Mouse (Mus musculus) heart, adult 8-10 months (tissue): ENCODE measurements around the gene Vmn1r215. TPM values are rescaled to one million over a fixed set of nuclear protein-coding genes. Genes with fewer than 3 reads are reported as not detected.
"Not testable (repeated sequence)": the region's sequence is repeated elsewhere in the genome, so short reads cannot be mapped to it uniquely, and the experiment has no call there.

Experiments
- DNase-seq: peaks from one replicate; pipeline ENCODE4 v3.0.0; 2022; ENCODE audit warnings: low spot score
- total RNA-seq, 4 experiments: library from RNA; stranded (reverse); gene quantifications; 2 replicates each; pipeline ENCODE4 v1.2.4; 2022

The Vmn1r215 gene
- total RNA-seq = not detected

GRCm38 (mm10) chr13:23067725-23068124 lies at the start of gene Vmn1r215:
Gene Vmn1r215, plus strand, starts transcription at chr13:23068025.
- DNase-seq = no peak

- DNase-seq = no peak
These were observed 49.7 kb upstream of the Vmn1r215 start for GRCm38 (mm10) chr13:23018158-23018557.

- no peak for DNase-seq
These were observed 43.0 kb upstream of the Vmn1r215 start for GRCm38 (mm10) chr13:23024812-23025211.

DNA sequence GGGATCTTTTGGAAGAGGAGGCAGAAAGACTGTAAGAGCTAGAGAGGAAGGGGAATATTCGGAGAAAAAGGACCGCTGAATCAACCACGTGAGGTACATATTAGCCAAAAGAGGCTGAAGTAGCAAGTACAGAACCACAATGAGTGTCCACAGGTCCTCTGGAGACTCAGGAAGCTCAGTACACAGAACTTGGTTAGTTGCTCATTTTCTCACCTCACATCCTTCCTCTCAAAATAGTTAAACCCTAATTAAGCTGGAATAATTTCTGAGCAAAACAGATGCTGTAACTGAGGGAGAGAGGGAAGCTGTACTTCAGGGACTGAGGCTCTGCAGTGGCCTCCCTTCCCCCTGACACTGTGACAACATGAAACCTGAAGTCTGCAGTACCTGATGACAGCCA lies 37.7 kb upstream of the Vmn1r215 start, which contains the start of gene Vmn1r214:
Gene Vmn1r214, plus strand, starts transcription at position 301 of the 400 bp plus-strand sequence.
- DNase-seq = no peak

DNA sequence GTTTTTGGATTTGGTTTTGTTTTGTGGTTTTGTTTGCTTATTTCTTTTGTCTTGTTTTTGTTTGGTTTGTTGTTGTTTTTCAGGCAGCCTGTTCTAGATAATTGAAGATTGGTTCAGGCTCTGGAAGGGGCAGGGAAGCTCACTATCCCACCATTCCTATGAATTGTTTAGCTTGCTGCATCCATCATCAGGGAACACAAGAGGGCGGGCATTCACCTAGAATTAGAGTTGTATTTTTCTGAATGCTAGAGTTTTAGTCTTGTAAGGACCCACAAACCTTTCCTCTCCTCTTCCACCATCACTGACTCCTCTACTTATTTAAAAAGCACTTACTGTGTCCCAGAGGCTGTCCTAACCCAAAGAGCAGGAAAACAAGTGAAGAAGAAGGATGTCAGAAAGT lies 10.0 kb upstream of the Vmn1r215 start:
- no peak for DNase-seq

DNA sequence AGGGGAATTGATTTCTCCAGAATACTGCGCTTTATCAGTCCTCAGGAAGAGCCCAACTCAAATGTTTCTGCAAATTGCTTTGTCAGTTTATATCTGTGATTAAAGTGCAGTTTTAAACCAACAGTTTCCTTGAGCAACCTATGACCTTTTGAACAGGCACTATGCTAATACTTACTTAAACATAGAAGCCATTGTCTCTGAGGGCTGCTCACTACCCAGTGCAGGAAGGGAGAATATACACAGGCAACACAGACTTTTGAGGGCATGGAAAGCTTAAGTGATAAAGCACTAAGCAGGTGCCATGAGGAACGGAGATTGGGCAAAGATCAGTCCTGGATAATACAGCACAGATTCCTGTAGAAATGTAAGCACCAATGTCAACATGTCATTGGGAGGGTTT lies 1.5 kb downstream of the Vmn1r215 start:
- no peak for DNase-seq

DNA sequence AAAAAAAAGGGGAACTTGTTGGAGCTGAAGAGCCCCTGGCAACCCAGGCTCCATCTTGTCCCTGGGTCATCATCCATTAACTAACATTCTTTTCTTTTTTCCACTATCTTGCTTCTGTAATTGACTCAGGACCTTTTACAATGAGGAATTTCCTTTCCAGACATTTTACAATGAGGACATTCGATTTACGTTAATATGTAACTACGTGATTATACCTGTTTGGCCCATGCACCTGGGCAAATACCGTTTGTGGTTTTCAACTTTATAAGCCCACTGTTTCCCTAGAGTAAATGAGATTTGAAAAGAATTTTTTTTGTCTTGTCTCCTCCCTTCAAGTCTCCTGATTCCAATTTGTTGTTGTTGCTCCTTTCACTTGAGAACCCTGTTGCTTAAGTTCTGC lies 26.6 kb downstream of the Vmn1r215 start:
- no peak for DNase-seq

- DNase-seq = not testable (repeated sequence)
These were observed 50.3 kb downstream of the Vmn1r215 start, which contains the start of gene Vmn1r217 for GRCm38 (mm10) chr13:23118126-23118525. Gene Vmn1r217, minus strand, starts transcription at chr13:23118226.

- DNase-seq = no peak
These were observed 52.8 kb downstream of the Vmn1r215 start for GRCm38 (mm10) chr13:23120611-23121010.

Other genes with a start within 250 kb of the Vmn1r215 start
- not detected for gene Vmn1r210, start 236.7 kb upstream of the Vmn1r215 start, total RNA-seq
- not detected for gene Vmn1r211, start 210.5 kb upstream of the Vmn1r215 start, total RNA-seq
- gene Vmn1r212, start 183.8 kb upstream of the Vmn1r215 start, total RNA-seq = not detected
- gene Vmn1r213, start 60.4 kb upstream of the Vmn1r215 start, total RNA-seq = not detected
- not detected for gene Vmn1r214, start 37.6 kb upstream of the Vmn1r215 start, total RNA-seq
- not detected for gene Vmn1r217, start 50.2 kb downstream of the Vmn1r215 start, total RNA-seq
- gene Vmn1r218, start 65.1 kb downstream of the Vmn1r215 start, total RNA-seq = not detected
- not detected for gene Vmn1r219, start 91.3 kb downstream of the Vmn1r215 start, total RNA-seq
- not detected for gene Vmn1r220, start 120.0 kb downstream of the Vmn1r215 start, total RNA-seq
- gene Vmn1r221, start 146.1 kb downstream of the Vmn1r215 start, total RNA-seq = not detected
- gene Vmn1r222, start 167.9 kb downstream of the Vmn1r215 start, total RNA-seq = not detected
- not detected for gene Vmn1r223, start 179.1 kb downstream of the Vmn1r215 start, total RNA-seq